Mouse (Mus musculus) C2C12 (cell line): ENCODE results near the gene Eif4g3.

Experiments
- CEBPB ChIP-seq: IDR thresholded peaks from one replicate; pipeline ENCODE4 v1.6.1; 2011; ENCODE audit warnings: low read depth, mild to moderate bottlenecking, control low read depth, moderate library complexity
- CTCF ChIP-seq: IDR thresholded peaks from one replicate; pipeline ENCODE4 v1.5.1; 2011; ENCODE audit not compliant: control insufficient read depth, insufficient read depth, insufficient read length
- MAX ChIP-seq: IDR thresholded peaks from one replicate; pipeline ENCODE4 v1.6.1; 2011; ENCODE audit warnings: mild to moderate bottlenecking, control low read depth

GRCm38 (mm10) chr4:138137336-138137735 lies 144.5 kb downstream of the Eif4g3 start:
- TF ChIP-seq CTCF (no peak), CEBPB (no peak), MAX (no peak)
